Mouse (Mus musculus) small intestine, adult 2 months (tissue): Measurements from ENCODE around the gene Mroh8.

Experiments
- CTCF ChIP-seq: fragments of 200-500 bp; IDR thresholded peaks from 2 replicates; pipeline ENCODE4 v1.5.1; 2012; ENCODE audit warnings: low read depth, mild to moderate bottlenecking, control low read depth, inconsistent platforms, low read length, moderate library complexity, mixed read lengths; ENCODE audit not compliant: insufficient replicate concordance, insufficient read length; ENCODE audit errors: extremely low read depth
- POLR2A ChIP-seq: fragments of 200-500 bp; IDR thresholded peaks from 2 replicates; pipeline ENCODE4 v1.6.1; 2012; ENCODE audit warnings: low read depth, mild to moderate bottlenecking, control low read depth, inconsistent platforms, low read length, moderate library complexity

DNA sequence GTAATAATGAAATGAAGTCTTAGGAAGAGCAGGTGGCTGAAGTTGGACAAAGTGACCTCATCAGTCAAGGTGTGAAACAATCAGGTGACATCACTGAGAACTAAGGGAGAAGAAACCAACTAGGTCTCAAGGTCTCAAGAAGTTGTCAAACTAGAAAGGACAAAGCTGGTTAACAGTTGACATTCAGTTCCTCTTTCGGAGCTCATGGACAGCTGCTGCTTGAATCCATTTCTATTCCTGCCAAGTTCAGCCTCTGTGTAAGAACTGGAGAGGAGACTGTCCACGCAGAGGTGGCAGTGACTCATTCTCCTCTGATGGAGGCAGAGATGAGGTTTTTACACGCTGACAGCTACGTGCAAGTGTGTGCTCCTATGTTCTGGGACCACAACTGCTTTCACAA lies 92.1 kb downstream of the Mroh8 start:
- no peak for TF ChIP-seq POLR2A
- TF ChIP-seq CTCF, result no peak
